Mouse (Mus musculus): Measurements from ENCODE around the gene Itgb1bp1.

DNA sequence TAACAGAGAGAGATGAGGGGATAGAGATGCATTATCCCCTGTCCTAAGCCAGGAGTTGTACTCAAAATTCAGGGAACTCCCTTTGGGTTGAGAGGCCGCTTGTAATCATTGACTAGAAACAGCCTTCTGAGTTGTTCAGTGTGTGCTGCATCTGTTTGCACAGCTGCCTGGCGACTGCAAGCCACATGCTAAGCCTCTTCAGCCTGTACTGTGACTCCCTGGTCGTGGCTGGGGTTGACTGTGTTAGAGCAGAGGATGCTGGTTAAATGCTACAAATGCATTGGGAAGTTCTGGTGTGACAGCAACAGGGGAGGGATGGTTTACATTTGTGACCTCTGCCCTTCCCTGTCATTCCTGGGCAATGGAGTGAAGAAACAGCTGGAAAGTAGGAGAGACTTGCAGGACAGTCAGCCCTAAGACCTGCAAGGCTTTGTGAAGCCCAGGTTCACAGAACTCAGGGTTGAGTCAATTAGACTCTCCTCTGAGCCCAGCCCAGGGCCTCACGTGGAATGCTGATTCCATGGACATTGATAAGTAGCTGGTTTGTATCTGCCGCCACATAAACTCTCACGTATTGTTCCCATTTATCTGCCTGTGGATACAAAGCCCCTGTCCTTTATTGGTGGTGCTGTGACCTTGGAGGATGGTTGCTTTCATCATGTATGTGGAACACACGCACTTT is 38.2 kb downstream of the Itgb1bp1 start:
- no peak for TF ChIP-seq POLR2A (IDR thresholded peaks at IDR 0.05; ENCODE audit: insufficient read depth, low read depth, low read length)
- TF ChIP-seq CTCF (IDR thresholded peaks at IDR 0.05; ENCODE audit: insufficient read depth, low read depth, low read length), result no peak
